Mouse (Mus musculus) yolk sac, embryonic 10.5 days (tissue): ENCODE data around the gene Zfc3h1.
A peak's percentile ranks its signal among the peaks of the same experiment; 100 is the strongest.

Experiments
- DNase-seq: peaks from one replicate; pipeline ENCODE4 v3.0.0-alpha.2; 2017; ENCODE audit warnings: low spot score

The Zfc3h1 gene

GRCm38 (mm10) chr10:115384221-115385017 lies at the start of gene Zfc3h1, which contains the start of gene Thap2:
TSS of gene Zfc3h1 (plus strand) at chr10:115384959.
TSS of gene Thap2 (minus strand) at chr10:115384443.
- DNase-seq, result peak; percentile 99

- no peak for DNase-seq
These were observed 47.9 kb upstream of the Zfc3h1 start for GRCm38 (mm10) chr10:115336901-115337300.

- no peak for DNase-seq
These were observed 44.9 kb upstream of the Zfc3h1 start for GRCm38 (mm10) chr10:115339820-115340328.

- no peak for DNase-seq
These were observed 41.9 kb upstream of the Zfc3h1 start for GRCm38 (mm10) chr10:115342771-115343425.

- DNase-seq, result no peak
These were observed 38.3 kb upstream of the Zfc3h1 start for GRCm38 (mm10) chr10:115346444-115346843.

GRCm38 (mm10) chr10:115348131-115348530 lies 36.6 kb upstream of the Zfc3h1 start:
- DNase-seq, result no peak

GRCm38 (mm10) chr10:115349029-115349428 lies 35.7 kb upstream of the Zfc3h1 start:
- DNase-seq, result no peak

GRCm38 (mm10) chr10:115349509-115349908 lies 35.2 kb upstream of the Zfc3h1 start:
- DNase-seq, result no peak

GRCm38 (mm10) chr10:115350810-115351397 lies 33.9 kb upstream of the Zfc3h1 start:
- DNase-seq, result no peak

- no peak for DNase-seq
These were observed 30.2 kb upstream of the Zfc3h1 start for GRCm38 (mm10) chr10:115354553-115354952.

- no peak for DNase-seq
These were observed 29.7 kb upstream of the Zfc3h1 start for GRCm38 (mm10) chr10:115355016-115355415.

GRCm38 (mm10) chr10:115356106-115356505 lies 28.7 kb upstream of the Zfc3h1 start:
- DNase-seq, result no peak

- no peak for DNase-seq
These were observed 26.4 kb upstream of the Zfc3h1 start for GRCm38 (mm10) chr10:115358216-115358919.

- DNase-seq, result peak; percentile 53
These were observed 25.7 kb upstream of the Zfc3h1 start for GRCm38 (mm10) chr10:115359066-115359465.

GRCm38 (mm10) chr10:115361840-115362622 lies 22.7 kb upstream of the Zfc3h1 start, which contains the start of gene Tmem19:
TSS of gene Tmem19 (minus strand) at chr10:115362501.
- DNase-seq, result peak; percentile 97

GRCm38 (mm10) chr10:115362623-115362964 lies 22.2 kb upstream of the Zfc3h1 start:
- no peak for DNase-seq

GRCm38 (mm10) chr10:115363151-115363550 lies 21.6 kb upstream of the Zfc3h1 start:
- no peak for DNase-seq

- no peak for DNase-seq
These were observed 3.2 kb upstream of the Zfc3h1 start for GRCm38 (mm10) chr10:115381506-115382084.

- no peak for DNase-seq
These were observed 1.7 kb upstream of the Zfc3h1 start for GRCm38 (mm10) chr10:115382846-115383643.

GRCm38 (mm10) chr10:115383644-115384220 lies 1.0 kb upstream of the Zfc3h1 start:
- DNase-seq, result peak; percentile 32
